Mouse (Mus musculus) brain, embryonic 14.5 days (tissue): ENCODE results near the gene Degs2.

Source experiments
- CTCF ChIP-seq: fragments of 200-500 bp; IDR thresholded peaks from 2 replicates; pipeline ENCODE4 v1.5.1; 2012; ENCODE audit warnings: inconsistent platforms, mild to moderate bottlenecking, moderate library complexity, borderline replicate concordance; ENCODE audit not compliant: insufficient read depth, insufficient read length; ENCODE audit errors: extremely low read depth
- POLR2A ChIP-seq: fragments of 200-500 bp; IDR thresholded peaks from 2 replicates; pipeline ENCODE4 v1.6.1; 2012; ENCODE audit warnings: mild to moderate bottlenecking, inconsistent platforms, borderline replicate concordance; ENCODE audit not compliant: poor library complexity, insufficient read depth, insufficient read length, severe bottlenecking; ENCODE audit errors: extremely low read depth

DNA sequence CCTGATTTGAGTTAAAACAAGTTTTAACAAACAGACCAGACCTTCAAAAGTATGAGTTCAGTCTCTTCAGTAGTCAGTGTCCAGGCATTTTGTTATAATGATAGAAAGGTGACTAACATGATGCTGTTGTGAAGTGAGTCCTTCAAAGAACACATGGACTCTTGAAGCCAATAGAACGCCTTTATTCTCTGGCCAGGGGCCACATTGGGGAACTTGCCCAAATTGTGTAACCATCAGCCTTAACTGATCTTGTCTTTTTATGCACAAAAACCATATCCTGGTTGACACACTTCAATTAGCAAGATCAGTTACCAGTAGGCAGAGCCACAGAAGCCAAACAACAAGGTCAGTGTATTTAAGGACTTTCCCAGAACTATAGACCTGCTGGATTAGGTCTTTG lies 72.6 kb downstream of the Degs2 start:
- no peak for TF ChIP-seq CTCF
- no peak for TF ChIP-seq POLR2A
